Mouse (Mus musculus): Measurements from ENCODE around the gene Ccdc6. TPM values are rescaled to one million over a fixed set of nuclear protein-coding genes. Genes with fewer than 3 reads are reported as not detected.

The Ccdc6 gene
- total RNA-seq, 1 experiment from 2014 or later: 9.9 TPM

DNA sequence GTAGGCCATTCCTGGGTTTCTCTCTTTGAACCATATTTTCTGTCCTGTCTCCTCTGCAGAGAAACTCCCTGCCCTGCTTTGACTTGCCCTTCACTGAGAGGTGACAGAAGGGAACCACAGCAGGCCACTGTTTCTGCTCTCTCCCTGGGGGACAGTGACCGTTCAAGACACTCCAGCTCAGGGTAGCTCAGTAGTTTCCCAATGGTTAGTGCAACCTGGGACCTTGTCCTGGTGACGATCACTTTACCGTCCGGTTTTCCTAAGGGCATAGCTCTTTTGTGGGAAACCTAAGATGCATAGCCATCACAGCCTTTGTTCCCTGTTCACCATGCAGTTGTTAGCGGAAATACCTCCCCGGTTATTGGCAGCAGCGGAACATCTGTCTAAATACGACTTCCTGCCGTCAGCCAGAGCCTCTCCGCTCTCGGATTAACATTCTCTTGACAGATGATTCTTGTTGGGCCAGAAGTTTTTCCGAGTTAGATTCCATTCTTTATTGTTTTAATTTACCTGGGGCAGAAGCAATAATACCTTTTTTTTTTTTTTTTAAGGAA is 55.3 kb downstream of the Ccdc6 start:
- no peak for ATAC-seq (replicated peaks; ENCODE audit: insufficient number of reproducible peaks, low FRiP score, low TSS enrichment, poor library complexity, severe bottlenecking)

DNA sequence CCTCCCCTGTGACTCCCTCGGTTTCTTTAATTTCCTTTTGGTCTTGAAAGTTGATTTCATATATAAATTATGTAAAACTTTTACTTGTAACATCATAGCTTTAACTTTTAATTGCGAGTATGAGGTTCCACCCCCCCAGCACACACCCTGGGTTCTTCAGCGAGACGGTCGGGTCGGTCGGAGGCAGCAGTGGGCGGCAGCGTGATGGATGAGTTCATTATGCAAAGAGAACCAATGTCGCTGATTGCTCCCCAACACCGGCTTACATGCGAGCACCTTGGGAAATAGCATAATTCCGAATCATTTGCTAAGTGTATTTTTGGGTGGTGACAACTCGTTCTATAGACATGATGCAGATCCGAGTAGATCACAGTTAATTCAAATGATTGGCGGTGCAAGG is 56.9 kb downstream of the Ccdc6 start:
- no peak for ATAC-seq (replicated peaks; ENCODE audit: insufficient number of reproducible peaks, low FRiP score, low TSS enrichment, poor library complexity, severe bottlenecking)

DNA sequence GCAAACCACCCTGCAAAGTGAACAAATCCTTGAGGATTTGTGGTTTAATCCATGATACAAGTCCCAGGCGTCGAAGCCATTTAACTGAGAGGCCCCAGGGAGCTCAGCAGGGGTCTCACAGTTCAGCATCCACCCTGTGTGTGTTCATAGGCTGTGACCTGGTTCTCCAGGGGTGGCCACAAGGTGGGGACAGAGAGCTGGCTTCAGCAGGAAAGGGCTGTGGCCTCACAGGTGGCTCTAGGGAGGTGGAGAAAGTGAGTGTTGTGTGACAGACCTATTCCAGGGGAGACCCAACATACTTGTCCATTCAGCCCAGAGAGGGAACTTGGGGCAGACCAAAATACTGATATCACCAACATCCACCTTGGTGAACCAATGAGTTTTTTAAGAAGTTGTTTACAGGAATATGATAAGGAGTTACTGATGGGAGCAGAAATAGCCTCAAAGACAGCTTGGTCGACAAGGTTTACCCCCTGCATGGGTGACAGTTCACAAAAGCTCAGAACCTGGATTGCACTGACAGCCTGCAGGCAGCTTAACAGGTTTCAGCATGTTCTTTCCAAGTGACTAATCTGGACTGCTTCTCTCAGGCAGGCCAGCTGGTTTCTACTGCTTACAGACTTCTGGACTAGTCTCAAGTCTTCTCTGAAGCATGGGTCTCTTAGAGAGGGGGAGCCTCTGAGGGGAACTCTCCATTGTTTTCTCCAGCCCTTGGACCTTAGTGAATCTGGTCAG is 59.7 kb downstream of the Ccdc6 start:
- no peak for ATAC-seq (replicated peaks; ENCODE audit: insufficient number of reproducible peaks, low FRiP score, low TSS enrichment, poor library complexity, severe bottlenecking)

DNA sequence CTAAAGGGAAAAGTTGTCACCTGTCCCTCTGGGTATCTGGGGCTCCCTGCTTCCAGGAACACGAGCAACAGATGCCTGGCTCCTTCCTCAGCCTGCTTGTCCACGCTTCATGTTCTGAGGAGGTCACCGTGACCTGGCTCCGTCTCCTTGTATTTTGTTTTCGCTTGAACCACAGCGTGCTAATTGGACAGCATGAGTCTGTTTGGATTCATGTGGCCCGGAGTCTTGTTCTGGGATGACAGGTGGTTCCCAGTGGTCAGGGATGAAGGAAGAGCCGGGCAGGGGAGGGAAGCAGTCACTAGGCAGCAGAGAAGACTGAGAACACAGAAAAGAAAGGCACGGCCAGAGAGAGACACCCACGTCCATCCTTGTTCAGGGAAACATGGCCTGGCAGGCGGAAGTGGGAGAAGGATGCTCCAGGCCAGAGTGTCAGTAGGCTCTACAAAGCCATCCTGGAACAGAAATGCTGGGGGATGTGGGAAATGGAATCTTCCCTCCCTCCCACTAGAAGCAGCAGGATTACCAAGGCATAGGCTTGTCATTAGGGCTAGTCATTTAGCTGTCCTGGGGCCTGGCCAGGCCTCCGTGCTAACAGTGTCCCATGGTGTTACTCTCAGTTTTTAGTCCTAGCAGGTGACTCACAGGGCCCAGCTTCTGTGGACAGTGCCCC is 62.9 kb downstream of the Ccdc6 start:
- ATAC-seq (replicated peaks; ENCODE audit: insufficient number of reproducible peaks, low FRiP score, low TSS enrichment, poor library complexity, severe bottlenecking): no peak

DNA sequence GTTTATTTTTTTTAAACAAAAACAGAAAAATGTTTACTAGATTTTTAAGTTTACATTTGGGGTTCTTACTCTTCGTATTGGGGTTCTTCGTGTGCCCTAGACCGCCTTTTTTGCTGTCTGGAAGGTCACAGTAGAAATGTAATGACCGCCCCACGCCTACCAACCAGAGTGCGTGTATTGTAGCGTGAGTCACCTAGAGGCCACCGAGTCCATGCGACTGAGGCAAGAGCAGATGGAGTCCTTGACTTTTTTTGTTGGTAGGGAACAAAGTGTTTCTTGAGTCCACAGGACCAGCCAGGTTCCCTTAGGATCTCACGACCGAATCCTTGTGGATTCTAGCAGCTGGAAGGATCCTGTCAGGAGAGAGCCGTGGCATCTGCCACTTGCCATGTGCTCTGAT is 63.9 kb downstream of the Ccdc6 start:
- no peak for ATAC-seq (replicated peaks; ENCODE audit: insufficient number of reproducible peaks, low FRiP score, low TSS enrichment, poor library complexity, severe bottlenecking)

DNA sequence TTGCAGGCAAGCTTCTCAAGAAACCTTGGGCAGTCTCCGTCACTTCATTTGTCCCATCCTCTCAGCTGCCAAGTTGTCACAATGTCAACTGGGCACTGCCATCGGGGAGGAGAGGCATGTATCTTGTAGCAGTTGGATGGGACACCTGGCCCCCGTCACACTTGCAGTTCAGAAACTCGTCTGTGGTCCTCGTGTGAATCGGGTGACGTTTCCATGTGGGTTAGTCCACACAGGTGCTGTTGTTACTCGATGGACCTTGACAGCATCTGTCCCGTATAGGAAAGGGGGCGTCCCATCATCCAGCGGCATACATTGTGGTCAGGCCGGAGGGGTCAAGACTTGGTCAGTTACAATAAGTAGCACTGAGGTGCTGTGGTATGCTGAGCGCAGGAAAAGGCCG is 64.6 kb downstream of the Ccdc6 start:
- no peak for ATAC-seq (replicated peaks; ENCODE audit: insufficient number of reproducible peaks, low FRiP score, low TSS enrichment, poor library complexity, severe bottlenecking)

DNA sequence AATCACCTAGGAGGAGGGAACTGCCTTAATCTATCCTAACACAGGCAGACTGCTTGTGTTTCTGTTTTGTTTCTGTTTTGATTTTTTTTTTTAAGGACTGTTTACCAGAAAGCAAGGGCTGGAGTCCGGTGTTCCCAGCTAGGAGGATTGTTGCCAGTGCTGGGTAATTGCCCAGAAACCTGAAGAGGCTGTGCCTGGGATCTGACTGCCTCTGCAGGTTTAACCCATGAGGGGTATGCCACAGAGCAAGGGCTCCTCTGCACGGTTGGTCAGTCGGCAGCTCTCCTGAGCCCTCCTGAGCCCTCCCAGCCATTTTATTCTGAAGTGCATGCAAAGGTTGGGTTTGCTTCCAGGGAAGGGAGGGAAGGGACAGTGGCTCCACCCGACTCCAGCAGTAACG is 66.8 kb downstream of the Ccdc6 start:
- no peak for ATAC-seq (replicated peaks; ENCODE audit: insufficient number of reproducible peaks, low FRiP score, low TSS enrichment, poor library complexity, severe bottlenecking)

DNA sequence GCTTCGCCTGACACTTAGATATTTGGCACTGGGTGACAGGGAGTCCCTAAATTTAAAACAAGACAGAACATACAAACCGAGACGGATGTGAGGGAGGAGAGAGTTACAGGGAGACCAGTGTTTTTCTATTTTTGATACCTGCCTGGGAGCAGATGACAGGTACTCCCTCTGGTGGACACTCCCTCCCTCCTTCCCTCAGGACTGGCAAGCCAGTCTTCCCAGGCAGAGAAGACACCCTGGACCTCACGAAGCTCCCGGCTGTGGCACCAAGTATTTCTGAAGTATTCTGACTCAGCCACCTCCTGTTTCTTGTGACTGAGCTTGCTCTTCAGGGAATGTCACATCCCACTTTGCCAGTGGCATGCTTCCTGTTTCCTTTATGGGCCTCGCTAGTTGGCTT is 69.0 kb downstream of the Ccdc6 start:
- ATAC-seq (replicated peaks; ENCODE audit: insufficient number of reproducible peaks, low FRiP score, low TSS enrichment, poor library complexity, severe bottlenecking): no peak

DNA sequence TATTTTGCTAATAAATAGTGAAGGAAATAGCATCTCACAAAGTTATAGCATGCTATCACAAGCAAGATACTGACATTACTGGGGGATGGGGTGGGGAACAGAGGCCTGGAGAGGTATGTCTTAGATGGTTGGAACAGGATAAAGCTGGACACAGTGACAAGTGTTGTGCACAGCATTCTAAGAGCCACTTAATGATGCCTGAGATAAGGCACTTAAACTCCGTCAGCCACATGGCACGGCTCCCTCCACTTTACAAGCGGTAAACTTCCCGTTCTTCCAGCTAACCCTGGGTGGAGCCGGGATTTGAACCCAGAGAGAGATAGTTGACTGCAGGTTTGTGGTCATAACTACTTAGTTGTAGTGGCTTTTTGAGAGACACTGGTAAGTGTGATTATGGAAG is 69.5 kb downstream of the Ccdc6 start:
- no peak for ATAC-seq (replicated peaks; ENCODE audit: insufficient number of reproducible peaks, low FRiP score, low TSS enrichment, poor library complexity, severe bottlenecking)

DNA sequence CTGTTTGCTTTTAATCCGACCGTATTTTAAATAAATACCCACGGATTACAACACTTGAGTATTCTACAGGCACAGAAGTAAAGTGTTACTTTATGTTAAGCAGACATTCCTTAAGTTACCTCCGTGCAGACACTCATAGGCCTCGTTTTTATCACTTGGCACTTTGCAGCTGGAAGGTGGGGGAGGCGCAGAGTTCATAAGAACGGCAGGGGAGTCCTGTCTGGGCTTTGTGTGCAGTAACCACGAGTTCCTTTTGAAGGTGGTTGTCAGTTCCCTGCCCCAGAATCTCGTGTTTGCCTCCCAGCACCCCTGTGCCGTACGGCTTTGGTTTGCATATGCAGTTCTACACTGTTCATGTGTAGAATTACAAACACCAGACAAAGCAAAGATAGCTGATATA is 70.7 kb downstream of the Ccdc6 start:
- no peak for ATAC-seq (replicated peaks; ENCODE audit: insufficient number of reproducible peaks, low FRiP score, low TSS enrichment, poor library complexity, severe bottlenecking)

DNA sequence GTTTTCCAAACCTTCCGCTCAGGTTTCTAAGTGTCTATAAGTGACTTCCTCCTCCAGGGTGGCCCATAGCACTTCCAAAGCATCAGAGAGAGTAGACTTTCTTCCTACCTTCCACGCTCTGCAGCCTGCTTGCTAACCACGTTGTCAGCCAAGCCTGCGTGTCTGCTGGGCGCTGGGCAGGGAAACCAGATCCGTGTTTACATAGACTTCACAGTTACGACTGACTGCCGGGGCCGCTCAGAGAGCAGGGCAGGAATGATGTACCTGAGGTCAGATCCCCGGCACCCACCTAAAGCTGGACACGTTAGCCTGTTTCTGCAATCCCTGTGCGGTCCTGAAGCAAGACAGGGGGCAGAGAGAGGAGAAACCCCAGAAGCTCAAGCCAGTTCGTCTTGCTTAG is 71.5 kb downstream of the Ccdc6 start:
- no peak for ATAC-seq (replicated peaks; ENCODE audit: insufficient number of reproducible peaks, low FRiP score, low TSS enrichment, poor library complexity, severe bottlenecking)

DNA sequence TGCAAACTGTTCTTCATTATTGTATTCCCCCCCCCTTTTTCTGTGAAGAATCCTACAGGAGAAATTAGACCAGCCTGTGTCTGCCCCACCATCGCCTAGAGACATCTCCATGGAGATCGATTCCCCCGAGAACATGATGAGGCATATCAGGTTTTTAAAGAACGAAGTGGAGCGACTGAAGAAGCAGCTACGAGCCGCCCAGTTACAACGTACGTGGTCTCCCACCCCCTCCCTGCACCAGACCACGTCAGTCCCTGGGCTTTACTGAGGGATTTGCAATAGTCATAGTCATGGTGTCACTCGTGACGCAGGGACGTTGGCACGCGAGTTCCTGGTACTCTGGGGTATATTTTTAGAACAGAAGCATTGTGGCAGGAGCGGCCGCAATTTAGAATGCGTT is 72.1 kb downstream of the Ccdc6 start:
- no peak for ATAC-seq (replicated peaks; ENCODE audit: insufficient number of reproducible peaks, low FRiP score, low TSS enrichment, poor library complexity, severe bottlenecking)

DNA sequence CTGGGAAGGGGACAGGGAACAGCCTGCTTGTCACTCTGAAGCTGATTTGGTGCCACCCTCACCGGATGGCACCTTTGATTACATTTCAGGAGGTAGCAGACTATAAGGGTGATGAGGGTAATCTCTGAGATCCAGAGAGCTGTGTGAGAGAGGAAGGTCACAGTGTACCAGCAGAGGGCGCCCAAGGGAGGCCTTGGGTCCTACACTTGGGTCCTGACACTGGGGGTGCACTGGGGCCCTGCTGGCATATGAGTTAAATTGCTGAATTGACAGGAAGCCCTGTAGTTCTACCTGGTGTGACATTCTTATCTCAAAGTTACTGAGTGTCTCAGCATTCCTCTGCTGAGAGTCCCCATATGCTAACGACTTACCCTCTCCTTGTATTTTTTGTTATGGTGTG is 76.4 kb downstream of the Ccdc6 start:
- ATAC-seq (replicated peaks; ENCODE audit: insufficient number of reproducible peaks, low FRiP score, low TSS enrichment, poor library complexity, severe bottlenecking): 0 out of 2 replicates have a peak, but pooled peaks have one; percentile 49

DNA sequence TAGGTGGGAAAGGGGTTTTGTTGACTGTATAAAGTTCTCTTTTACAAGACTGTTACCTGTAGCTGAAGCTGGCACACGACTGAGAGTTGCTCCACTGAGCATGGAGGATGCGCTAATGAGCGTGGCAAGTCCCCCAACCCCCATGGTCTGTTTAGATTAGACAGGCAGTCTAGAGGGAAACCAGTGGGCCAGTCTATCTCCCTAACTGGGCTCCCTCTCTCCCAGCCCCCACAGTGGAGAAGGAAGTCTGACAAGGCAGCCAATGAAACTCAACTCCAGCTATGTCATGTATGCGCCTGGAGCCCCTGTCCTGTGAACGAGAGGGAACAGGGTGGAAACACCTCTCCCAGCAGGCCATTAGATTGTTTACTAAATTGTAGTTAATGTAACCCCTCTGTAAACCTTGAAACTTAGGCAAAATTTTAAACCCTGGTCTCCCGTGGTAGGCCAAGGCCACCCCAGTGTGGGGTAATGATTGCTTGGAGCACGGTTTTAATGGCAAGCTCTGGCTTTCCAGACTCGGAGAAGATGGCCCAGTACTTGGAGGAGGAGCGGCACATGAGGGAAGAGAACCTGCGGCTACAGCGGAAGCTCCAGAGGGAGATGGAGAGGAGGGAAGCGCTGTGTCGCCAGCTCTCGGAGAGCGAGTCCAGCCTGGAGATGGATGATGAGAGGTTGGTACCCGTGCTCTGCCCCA is 77.7 kb downstream of the Ccdc6 start:
- ATAC-seq (replicated peaks; ENCODE audit: insufficient number of reproducible peaks, low FRiP score, low TSS enrichment, poor library complexity, severe bottlenecking): no peak

DNA sequence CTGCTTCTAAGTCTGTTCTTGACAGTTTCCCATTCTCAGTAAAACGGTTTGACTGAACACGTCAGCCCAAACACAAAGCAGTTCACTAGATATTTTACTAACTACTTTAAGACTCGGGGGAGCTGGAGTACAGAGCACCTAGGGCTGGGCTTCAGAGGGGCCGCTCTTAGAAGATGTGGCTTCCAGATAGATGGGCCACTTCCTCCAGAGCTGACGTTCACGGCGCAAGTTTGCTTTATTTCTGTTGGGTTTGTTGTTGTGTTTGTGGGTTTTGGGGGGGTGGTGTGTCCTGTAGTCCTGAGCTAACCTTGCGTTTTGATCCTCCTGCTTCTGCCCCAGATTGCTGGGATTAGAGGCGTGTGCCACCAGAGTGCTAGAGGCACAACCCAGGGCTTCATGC is 83.8 kb downstream of the Ccdc6 start:
- ATAC-seq (replicated peaks; ENCODE audit: insufficient number of reproducible peaks, low FRiP score, low TSS enrichment, poor library complexity, severe bottlenecking): 0 out of 2 replicates have a peak, but pooled peaks have one; percentile 31

DNA sequence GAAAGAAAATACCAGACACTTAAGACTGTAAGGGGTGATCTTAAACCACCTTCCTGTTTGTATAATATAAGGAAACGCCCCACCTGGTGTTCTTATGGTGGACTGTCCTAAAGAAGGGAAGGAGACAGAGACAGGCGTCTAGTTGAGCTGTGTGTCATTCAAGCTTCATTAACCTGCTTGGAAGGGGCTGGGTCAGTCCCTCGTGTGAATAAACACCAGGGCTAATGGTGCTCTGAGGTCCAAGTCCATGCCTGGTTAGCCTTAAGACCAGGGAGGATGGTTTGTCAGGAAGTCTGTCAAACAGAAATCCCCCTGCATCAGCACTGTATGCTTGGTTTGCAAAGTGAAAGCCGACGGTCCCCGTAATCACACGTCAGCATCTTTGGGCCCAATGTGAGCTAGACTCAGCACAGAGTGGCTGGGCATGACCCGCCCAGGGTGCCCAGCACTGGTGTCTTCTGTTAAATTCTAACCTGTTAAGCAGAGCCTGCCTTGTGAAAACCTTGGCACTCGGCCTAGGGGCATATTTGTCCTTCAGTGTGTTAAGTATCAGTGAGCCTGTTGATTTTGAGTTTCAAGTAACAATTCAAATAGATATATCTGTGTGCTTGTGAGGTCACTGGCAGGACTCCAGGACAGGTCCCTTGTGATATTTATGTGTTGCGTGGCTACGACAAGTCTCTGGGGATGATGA is 84.5 kb downstream of the Ccdc6 start:
- ATAC-seq (replicated peaks; ENCODE audit: insufficient number of reproducible peaks, low FRiP score, low TSS enrichment, poor library complexity, severe bottlenecking): no peak

DNA sequence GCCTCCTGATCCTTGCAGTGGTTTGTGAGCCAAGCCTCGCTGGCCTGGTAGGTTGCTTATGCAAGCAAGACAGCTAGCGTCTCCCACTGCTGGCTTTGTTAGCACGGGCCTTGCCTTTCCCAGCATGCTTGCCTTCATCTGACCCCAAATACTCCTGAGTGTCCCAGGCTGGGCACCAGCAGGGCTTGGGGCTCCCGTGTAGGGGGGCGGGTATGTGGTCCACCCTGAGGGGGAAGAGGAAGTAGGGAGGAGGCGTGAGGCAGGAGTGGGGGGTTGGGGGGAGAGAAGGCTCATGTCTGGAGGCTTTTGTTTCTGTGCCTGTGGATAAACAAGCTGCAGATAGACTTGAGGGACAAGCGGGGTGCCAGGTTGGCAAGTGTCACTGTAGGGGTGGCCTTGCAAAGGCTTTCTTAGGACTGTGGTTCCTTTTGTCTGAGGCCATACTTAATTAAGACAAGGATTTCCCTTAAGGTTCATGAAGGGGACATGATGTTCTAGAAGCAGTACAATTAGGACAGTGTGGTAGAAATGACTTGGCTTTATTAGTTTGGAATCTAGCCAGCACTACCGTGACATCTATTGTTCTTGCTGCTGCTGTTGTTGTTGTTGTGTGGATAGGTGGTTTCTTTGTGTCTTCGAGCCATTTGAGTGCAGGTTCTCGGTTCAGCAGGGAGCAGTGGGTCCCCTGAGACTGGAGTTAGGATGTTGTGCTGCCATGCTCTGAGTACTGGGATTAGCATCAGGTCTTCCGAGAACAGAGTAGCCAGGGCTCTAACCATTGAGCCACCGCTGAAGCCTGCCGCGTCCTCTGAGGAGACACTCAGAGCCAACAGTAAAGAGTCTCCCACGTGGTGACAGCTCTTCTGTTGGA is 86.5 kb downstream of the Ccdc6 start:
- ATAC-seq (replicated peaks; ENCODE audit: insufficient number of reproducible peaks, low FRiP score, low TSS enrichment, poor library complexity, severe bottlenecking): no peak

DNA sequence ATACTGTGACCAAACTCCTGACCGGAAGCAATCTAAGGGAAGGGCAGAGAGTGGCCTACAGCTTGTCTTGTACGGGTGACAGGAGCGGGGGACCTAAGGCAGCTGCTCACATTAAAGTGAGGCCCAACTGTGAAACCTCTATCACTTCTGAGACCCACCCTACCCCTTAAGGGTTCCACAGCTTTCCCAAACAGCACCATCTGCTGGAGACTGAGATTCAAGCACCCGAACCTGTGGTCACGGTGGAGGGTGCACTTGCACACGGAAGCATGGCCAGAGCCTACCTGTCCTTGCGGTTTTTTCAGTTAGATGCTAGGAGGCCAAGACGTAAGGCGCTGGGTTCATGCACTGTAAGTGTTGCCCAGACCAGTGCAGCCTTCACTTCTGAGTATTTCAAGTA is 89.2 kb downstream of the Ccdc6 start:
- no peak for ATAC-seq (replicated peaks; ENCODE audit: insufficient number of reproducible peaks, low FRiP score, low TSS enrichment, poor library complexity, severe bottlenecking)

Measured in monocyte, adult 5-6 weeks (primary cell).